Mouse (Mus musculus) adrenal gland, adult (tissue): ENCODE results near the gene Rbfox2.
A peak's percentile ranks its signal among the peaks of the same experiment; 100 is the strongest.

Experiments used
- DNase-seq, 2 experiments: peaks; one replicate each; pipeline ENCODE4 v3.0.0; 2022 to 2023; ENCODE audit warnings: low spot score in 1 of 2; ENCODE audit not compliant: inconsistent age in 2 of 2

The Rbfox2 gene

GRCm38 (mm10) chr15:77044597-77045320, 262.0 kb downstream of the Rbfox2 start, which contains the start of gene Apol6:
Apol6 (plus strand) TSS chr15:77044729.
- peak; percentile 68 to 83 for DNase-seq

GRCm38 (mm10) chr15:77040784-77041183, 266.0 kb downstream of the Rbfox2 start:
- no peak for DNase-seq

GRCm38 (mm10) chr15:77039211-77039700, 267.5 kb downstream of the Rbfox2 start:
- no peak for DNase-seq

GRCm38 (mm10) chr15:77037278-77038161, 269.3 kb downstream of the Rbfox2 start:
- DNase-seq, result peak; percentile 81 to 92

GRCm38 (mm10) chr15:77036989-77037277, 269.9 kb downstream of the Rbfox2 start:
- no peak for DNase-seq

- peak; percentile 88 to 93 for DNase-seq
Measured at GRCm38 (mm10) chr15:77036320-77036988, 270.4 kb downstream of the Rbfox2 start.

GRCm38 (mm10) chr15:77035643-77036042, 271.2 kb downstream of the Rbfox2 start:
- no peak for DNase-seq

GRCm38 (mm10) chr15:77034526-77034925, 272.3 kb downstream of the Rbfox2 start:
- no peak for DNase-seq

- DNase-seq, result no peak
Measured at GRCm38 (mm10) chr15:77031271-77031670, 275.5 kb downstream of the Rbfox2 start.

- peak; percentile 65 to 85 for DNase-seq
Measured at GRCm38 (mm10) chr15:77029331-77029991, 277.3 kb downstream of the Rbfox2 start.
